Mouse (Mus musculus) mesoderm, embryonic 11.5 days (tissue): ENCODE data around the gene Tesk1.

Source experiments
- DNase-seq: peaks from one replicate; pipeline ENCODE4 v3.0.0-alpha.2; 2012; ENCODE audit warnings: low read depth, low spot score

The Tesk1 gene

DNA sequence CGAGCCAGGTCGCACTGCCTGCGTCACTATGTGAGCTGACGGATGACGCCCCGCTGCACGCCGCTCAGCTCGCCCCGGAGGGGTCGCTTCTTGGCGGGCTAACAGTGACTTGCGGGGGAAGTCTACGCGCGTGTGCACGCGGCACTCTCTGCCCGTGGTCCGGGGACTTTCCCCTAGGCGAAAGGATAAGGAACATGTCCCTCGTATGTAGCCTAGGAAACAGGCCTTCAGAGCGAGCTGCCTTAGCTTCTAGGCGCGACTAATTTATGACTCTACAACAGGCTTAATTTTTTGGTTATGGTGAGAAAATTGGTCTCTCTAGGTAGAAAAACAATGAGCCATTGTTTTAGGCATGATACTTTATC, 51.1 kb downstream of the Tesk1 start, which contains the start of gene Ccdc107:
Gene Ccdc107, plus strand, starts transcription at position 80 of the 365 bp plus-strand sequence.
- DNase-seq, result peak; percentile 97

GRCm38 (mm10) chr4:43493186-43493845, 51.6 kb downstream of the Tesk1 start:
- peak; percentile 97 for DNase-seq

DNA sequence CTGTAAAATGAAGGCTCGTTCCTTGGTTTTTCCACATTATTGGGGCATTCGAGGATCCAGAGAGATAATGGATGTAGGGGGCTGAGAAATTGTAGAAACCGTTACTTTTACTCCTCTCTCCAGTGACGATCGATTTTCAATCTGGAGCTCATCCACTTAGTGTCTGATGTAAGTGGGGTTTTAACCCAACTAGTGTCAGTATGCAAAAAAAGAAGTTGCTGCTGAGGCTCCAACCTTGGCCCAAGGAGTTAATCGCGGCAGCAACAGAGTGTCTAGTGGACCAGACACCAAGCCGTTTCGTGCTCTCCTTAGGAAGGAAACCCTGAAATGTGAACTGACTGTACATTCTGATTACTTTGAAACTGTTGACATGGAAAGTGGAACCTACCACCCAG, 52.1 kb downstream of the Tesk1 start:
- no peak for DNase-seq

DNA sequence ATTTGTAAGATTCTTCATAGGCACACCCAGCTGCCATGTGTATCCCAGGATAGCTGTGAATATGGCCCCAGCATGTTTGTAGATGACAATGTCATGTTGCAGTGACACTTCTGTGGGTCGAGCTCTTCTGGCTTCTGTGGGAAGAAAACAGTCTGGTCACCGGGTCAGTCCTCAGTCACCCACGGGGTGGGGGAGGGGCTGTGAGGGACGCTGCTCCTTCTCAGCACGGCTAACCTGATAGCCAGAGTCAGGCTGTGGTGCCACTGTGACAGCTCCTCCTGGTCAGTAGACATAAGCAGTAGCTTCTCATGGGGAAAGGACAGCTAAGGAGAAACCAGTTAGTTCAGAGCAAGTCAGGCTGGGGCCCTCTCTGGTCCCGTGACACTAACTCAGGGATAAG, 54.8 kb downstream of the Tesk1 start:
- DNase-seq, result no peak

DNA sequence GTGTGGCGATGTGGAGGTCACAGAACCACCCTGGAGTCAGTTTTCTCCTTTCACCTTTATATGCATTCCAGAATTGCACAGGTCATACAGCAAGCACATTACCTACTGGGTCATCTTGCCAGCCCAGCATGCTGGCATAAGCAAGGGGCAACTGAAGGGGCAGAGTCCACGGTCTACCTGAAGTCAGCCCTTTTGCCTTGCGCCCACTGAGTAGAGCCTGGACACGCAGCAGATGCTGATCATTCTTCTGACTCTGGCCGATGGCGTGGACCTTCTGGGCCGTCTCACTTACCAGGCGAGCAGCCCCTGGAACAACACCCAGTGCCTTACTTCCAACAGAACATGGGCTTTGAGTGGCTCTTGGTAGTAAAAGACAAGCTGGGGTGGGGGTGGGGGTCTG, 55.7 kb downstream of the Tesk1 start:
- DNase-seq, result no peak
